Mouse (Mus musculus): ENCODE results near the gene Ptprb. TPM values are rescaled to one million over a fixed set of nuclear protein-coding genes. Genes with fewer than 3 reads are reported as not detected.

The Ptprb gene
- polyA plus RNA-seq, 1 experiment from 2014 or later, result 3.4 TPM

- Histone ChIP-seq H3K9me3 (ENCODE audit: control insufficient read depth, low read length) (no peaks in the 10 kb centered on the region), H3K9ac (ENCODE audit: low read depth, low read length) (no peak overlapping the region), H3K4me1 (ENCODE audit: control insufficient read depth, insufficient read depth, low read depth, low read length) (no peaks in the 10 kb centered on the region), H3K36me3 (ENCODE audit: control insufficient read depth, insufficient read depth, low read length) (no peaks in the 10 kb centered on the region), H3K27ac (ENCODE audit: low read depth, low read length) (no peak overlapping the region), H3K27me3 (replicated peaks; ENCODE audit: control insufficient read depth, insufficient read depth, low read length) (no peaks in the 10 kb centered on the region), H3K4me3 (ENCODE audit: low read length) (peak overlapping the region; percentile 1; the same call in 1 of the 2 replicates), H3K4me2 (ENCODE audit: low read length) (peak overlapping the region; percentile 35)
- peak; percentile 37; the same call in 1 of the 2 replicates for ATAC-seq
- WGBS, result 33% methylated on average over 14 of the region's 14 CpGs
Measured at GRCm38 (mm10) chr10:116397573-116397972, 122.2 kb downstream of the Ptprb start.

DNA sequence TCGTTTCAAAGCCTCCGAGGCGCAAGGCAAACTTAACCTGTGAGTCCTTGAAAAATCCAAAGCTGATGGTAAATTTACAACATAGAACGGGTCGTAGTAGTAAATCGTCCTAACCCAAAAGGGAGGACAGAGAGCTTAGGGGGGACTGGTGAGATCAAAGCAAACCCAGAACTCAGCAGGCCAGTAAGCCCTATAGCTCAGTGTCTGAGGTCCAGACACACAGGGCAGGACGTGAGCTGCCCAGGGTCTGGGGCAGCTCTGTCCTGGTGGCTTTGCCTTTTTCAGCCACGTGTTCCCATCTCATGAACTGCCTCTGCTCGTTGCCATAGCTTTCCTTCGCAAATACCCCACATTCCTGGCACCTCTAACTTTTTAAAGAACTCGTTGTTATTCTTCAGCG, 122.7 kb downstream of the Ptprb start:
- ATAC-seq, result no peak
- no peak overlapping the region for H3K9ac ChIP-seq (ENCODE audit: low read depth, low read length)
- no peaks in the 10 kb centered on the region for H3K9me3 ChIP-seq (ENCODE audit: control insufficient read depth, low read length)
- H3K4me1 ChIP-seq (ENCODE audit: control insufficient read depth, insufficient read depth, low read depth, low read length), result no peaks in the 10 kb centered on the region
- 55% methylated on average over 12 of the region's 12 CpGs for WGBS
- peak overlapping the region; percentile 35 for H3K4me2 ChIP-seq (ENCODE audit: low read length)
- H3K4me3 ChIP-seq (ENCODE audit: low read length), result no peak overlapping the region
- H3K27me3 ChIP-seq (replicated peaks; ENCODE audit: control insufficient read depth, insufficient read depth, low read length), result no peaks in the 10 kb centered on the region
- H3K36me3 ChIP-seq (ENCODE audit: control insufficient read depth, insufficient read depth, low read length), result no peaks in the 10 kb centered on the region
- H3K27ac ChIP-seq (ENCODE audit: low read depth, low read length), result no peak overlapping the region

DNA sequence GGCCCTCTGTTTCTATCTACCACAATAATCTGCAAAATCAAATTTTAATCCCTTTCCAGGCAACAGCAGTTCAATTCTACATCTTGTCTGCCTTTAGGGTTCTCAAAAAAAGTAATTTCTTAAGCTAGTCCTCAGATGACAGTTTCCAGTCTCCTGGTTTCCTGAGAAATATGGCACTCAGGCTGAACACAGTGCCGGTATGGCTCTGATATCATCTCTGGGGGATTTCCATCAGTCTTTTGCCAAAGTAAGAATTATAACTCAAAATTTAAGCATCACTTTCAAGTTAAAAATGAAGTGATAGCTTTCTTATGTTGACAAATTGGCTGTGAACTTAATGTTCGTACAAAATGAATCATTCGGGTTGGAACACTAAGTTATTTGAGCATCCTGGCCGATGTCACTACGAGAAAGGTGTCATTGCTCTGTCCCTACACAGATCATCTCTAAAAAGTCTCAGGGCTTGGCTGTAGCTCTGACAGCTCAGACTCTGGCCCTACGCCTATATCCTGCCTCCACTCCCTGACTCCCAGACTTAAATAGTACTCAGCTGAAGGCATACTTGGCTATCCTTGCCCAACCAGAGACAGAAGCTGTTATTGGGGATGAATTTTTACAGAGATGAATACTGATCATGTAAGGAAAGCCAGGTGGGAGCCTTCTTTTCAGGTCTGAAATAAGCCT, 127.6 kb downstream of the Ptprb start:
- Histone ChIP-seq H3K27ac (ENCODE audit: low read depth, low read length) (no peak overlapping the region), H3K27me3 (replicated peaks; ENCODE audit: control insufficient read depth, insufficient read depth, low read length) (no peaks in the 10 kb centered on the region), H3K9ac (ENCODE audit: low read depth, low read length) (no peak overlapping the region), H3K4me1 (ENCODE audit: control insufficient read depth, insufficient read depth, low read depth, low read length) (peaks cover 4% of the 10 kb centered on the region; the same call in 1 of the 2 replicates), H3K4me3 (ENCODE audit: low read length) (no peak overlapping the region), H3K4me2 (ENCODE audit: low read length) (no peak overlapping the region), H3K9me3 (ENCODE audit: control insufficient read depth, low read length) (no peaks in the 10 kb centered on the region), H3K36me3 (ENCODE audit: control insufficient read depth, insufficient read depth, low read length) (no peaks in the 10 kb centered on the region)
- no peak for ATAC-seq
- WGBS, result 89% methylated on average over 6 of the region's 6 CpGs

GRCm38 (mm10) chr10:116403679-116404078, 128.4 kb downstream of the Ptprb start:
- 67% methylated on average over 4 of the region's 4 CpGs for WGBS
- Histone ChIP-seq H3K4me3 (ENCODE audit: low read length) (no peak overlapping the region), H3K27me3 (replicated peaks; ENCODE audit: control insufficient read depth, insufficient read depth, low read length) (no peaks in the 10 kb centered on the region), H3K4me1 (ENCODE audit: control insufficient read depth, insufficient read depth, low read depth, low read length) (peaks cover 4% of the 10 kb centered on the region; the same call in 1 of the 2 replicates), H3K27ac (ENCODE audit: low read depth, low read length) (no peak overlapping the region), H3K9ac (ENCODE audit: low read depth, low read length) (no peak overlapping the region), H3K4me2 (ENCODE audit: low read length) (no peak overlapping the region), H3K36me3 (ENCODE audit: control insufficient read depth, insufficient read depth, low read length) (no peaks in the 10 kb centered on the region), H3K9me3 (ENCODE audit: control insufficient read depth, low read length) (no peaks in the 10 kb centered on the region)
- no peak for ATAC-seq

- no peak overlapping the region for H3K4me2 ChIP-seq (ENCODE audit: low read length)
- no peaks in the 10 kb centered on the region for H3K36me3 ChIP-seq (ENCODE audit: control insufficient read depth, insufficient read depth, low read length)
- H3K27me3 ChIP-seq (replicated peaks; ENCODE audit: control insufficient read depth, insufficient read depth, low read length), result no peaks in the 10 kb centered on the region
- H3K27ac ChIP-seq (ENCODE audit: low read depth, low read length), result no peak overlapping the region
- ATAC-seq, result no peak
- no peaks in the 10 kb centered on the region for H3K9me3 ChIP-seq (ENCODE audit: control insufficient read depth, low read length)
- peaks cover 4% of the 10 kb centered on the region; the same call in 1 of the 2 replicates for H3K4me1 ChIP-seq (ENCODE audit: control insufficient read depth, insufficient read depth, low read depth, low read length)
- 96% methylated on average over 6 of the region's 6 CpGs for WGBS
- no peak overlapping the region for H3K9ac ChIP-seq (ENCODE audit: low read depth, low read length)
- no peak overlapping the region for H3K4me3 ChIP-seq (ENCODE audit: low read length)
Measured at GRCm38 (mm10) chr10:116405011-116405410, 129.7 kb downstream of the Ptprb start.

- 53% methylated on average over 19 of the region's 19 CpGs for WGBS
- H3K9ac ChIP-seq (ENCODE audit: low read depth, low read length), result peak overlapping the region; percentile 35
- no peak overlapping the region for H3K27ac ChIP-seq (ENCODE audit: low read depth, low read length)
- H3K27me3 ChIP-seq (replicated peaks; ENCODE audit: control insufficient read depth, insufficient read depth, low read length), result no peaks in the 10 kb centered on the region
- no peak for ATAC-seq
- H3K4me2 ChIP-seq (ENCODE audit: low read length), result peak overlapping the region; percentile 45
- H3K9me3 ChIP-seq (ENCODE audit: control insufficient read depth, low read length), result no peaks in the 10 kb centered on the region
- peaks cover 4% of the 10 kb centered on the region; the same call in 1 of the 2 replicates for H3K4me1 ChIP-seq (ENCODE audit: control insufficient read depth, insufficient read depth, low read depth, low read length)
- no peaks in the 10 kb centered on the region for H3K36me3 ChIP-seq (ENCODE audit: control insufficient read depth, insufficient read depth, low read length)
- no peak overlapping the region for H3K4me3 ChIP-seq (ENCODE audit: low read length)
Measured at GRCm38 (mm10) chr10:116407684-116408359, 132.5 kb downstream of the Ptprb start.

DNA sequence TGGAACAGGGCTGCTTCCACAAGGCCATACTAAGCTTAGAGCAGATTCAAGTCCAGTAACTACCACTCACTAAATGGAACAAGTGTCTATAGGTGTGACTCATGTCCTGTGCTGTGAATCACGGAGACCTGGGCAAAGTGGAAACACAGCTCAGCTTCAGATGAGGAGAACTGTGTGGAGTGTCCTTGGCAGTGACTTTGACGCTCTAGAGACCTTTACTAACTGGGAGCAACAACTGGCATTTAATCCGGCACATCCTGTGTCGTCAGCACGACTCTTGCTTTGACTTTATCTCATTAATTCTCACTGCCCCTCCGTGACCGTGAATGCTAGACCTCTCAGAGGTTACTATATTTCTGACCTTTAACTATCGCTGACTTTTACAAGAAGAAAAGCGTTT, 135.5 kb downstream of the Ptprb start:
- no peak overlapping the region for H3K27ac ChIP-seq (ENCODE audit: low read depth, low read length)
- no peak for ATAC-seq
- H3K36me3 ChIP-seq (ENCODE audit: control insufficient read depth, insufficient read depth, low read length), result no peaks in the 10 kb centered on the region
- H3K4me1 ChIP-seq (ENCODE audit: control insufficient read depth, insufficient read depth, low read depth, low read length), result peaks cover 4% of the 10 kb centered on the region; the same call in 1 of the 2 replicates
- H3K4me3 ChIP-seq (ENCODE audit: low read length), result no peak overlapping the region
- no peaks in the 10 kb centered on the region for H3K9me3 ChIP-seq (ENCODE audit: control insufficient read depth, low read length)
- 68% methylated on average over 9 of the region's 9 CpGs for WGBS
- no peak overlapping the region for H3K9ac ChIP-seq (ENCODE audit: low read depth, low read length)
- no peak overlapping the region for H3K4me2 ChIP-seq (ENCODE audit: low read length)
- no peaks in the 10 kb centered on the region for H3K27me3 ChIP-seq (replicated peaks; ENCODE audit: control insufficient read depth, insufficient read depth, low read length)

- WGBS, result 20% methylated on average over 6 of the region's 6 CpGs
- Histone ChIP-seq H3K4me2 (ENCODE audit: low read length) (no peak overlapping the region), H3K27me3 (replicated peaks; ENCODE audit: control insufficient read depth, insufficient read depth, low read length) (no peaks in the 10 kb centered on the region), H3K27ac (ENCODE audit: low read depth, low read length) (peak overlapping the region; percentile 32; the same call in 1 of the 2 replicates), H3K4me1 (ENCODE audit: control insufficient read depth, insufficient read depth, low read depth, low read length) (no peaks in the 10 kb centered on the region), H3K9me3 (ENCODE audit: control insufficient read depth, low read length) (no peaks in the 10 kb centered on the region), H3K36me3 (ENCODE audit: control insufficient read depth, insufficient read depth, low read length) (no peaks in the 10 kb centered on the region), H3K9ac (ENCODE audit: low read depth, low read length) (no peak overlapping the region), H3K4me3 (ENCODE audit: low read length) (no peak overlapping the region)
- peak; percentile 65 for ATAC-seq
Measured at GRCm38 (mm10) chr10:116416142-116416541, 140.8 kb downstream of the Ptprb start.

- no peak overlapping the region for H3K9ac ChIP-seq (ENCODE audit: low read depth, low read length)
- H3K27ac ChIP-seq (ENCODE audit: low read depth, low read length), result peak overlapping the region; percentile 32; the same call in 1 of the 2 replicates
- H3K4me1 ChIP-seq (ENCODE audit: control insufficient read depth, insufficient read depth, low read depth, low read length), result no peaks in the 10 kb centered on the region
- ATAC-seq, result no peak
- no peaks in the 10 kb centered on the region for H3K27me3 ChIP-seq (replicated peaks; ENCODE audit: control insufficient read depth, insufficient read depth, low read length)
- H3K4me3 ChIP-seq (ENCODE audit: low read length), result no peak overlapping the region
- no peaks in the 10 kb centered on the region for H3K36me3 ChIP-seq (ENCODE audit: control insufficient read depth, insufficient read depth, low read length)
- WGBS, result 62% methylated on average over 5 of the region's 5 CpGs
- no peak overlapping the region for H3K4me2 ChIP-seq (ENCODE audit: low read length)
- no peaks in the 10 kb centered on the region for H3K9me3 ChIP-seq (ENCODE audit: control insufficient read depth, low read length)
Measured at GRCm38 (mm10) chr10:116416726-116417125, 141.4 kb downstream of the Ptprb start.
